Mouse (Mus musculus) stomach, postnatal 0 days (tissue): ENCODE results near the gene Rprm. TPM values are rescaled to one million over a fixed set of nuclear protein-coding genes. Genes with fewer than 3 reads are reported as not detected.
A peak's percentile ranks its signal among the peaks of the same experiment; 100 is the strongest.

Source experiments
- ATAC-seq: fragments of 200-750 bp; cut with Nextera tagmentation; 2 replicates; pipeline ENCODE4 v1.8.0; 2017; ENCODE audit not compliant: low FRiP score, low TSS enrichment
- DNase-seq: peaks from one replicate; pipeline ENCODE4 v3.0.0-alpha.2; 2016; ENCODE audit warnings: low spot score
- H3K27ac ChIP-seq: fragments of 300-500 bp; sonication (generic); replicated peaks from 2 replicates; pipeline ENCODE4 v1.5.1; 2014; ENCODE audit warnings: mild to moderate bottlenecking, control low read depth
- H3K27me3 ChIP-seq: fragments of 300-500 bp; sonication (generic); 2 replicates; pipeline ENCODE4 v1.6.1; 2014; ENCODE audit warnings: low read length; ENCODE audit not compliant: control insufficient read depth, insufficient read depth
- H3K36me3 ChIP-seq: fragments of 300-500 bp; sonication (generic); 2 replicates; pipeline ENCODE4 v1.6.1; 2014; ENCODE audit warnings: low read length, mixed read lengths; ENCODE audit not compliant: control insufficient read depth, insufficient read depth
- H3K4me1 ChIP-seq: fragments of 300-500 bp; sonication (generic); replicated peaks from 2 replicates; pipeline ENCODE4 v1.6.1; 2014; ENCODE audit warnings: antibody characterized with exemption; ENCODE audit not compliant: control insufficient read depth, insufficient read depth
- H3K4me2 ChIP-seq: fragments of 300-500 bp; sonication (generic); replicated peaks from 2 replicates; pipeline ENCODE4 v1.6.1; 2014; ENCODE audit warnings: low read depth, mild to moderate bottlenecking, control low read depth, moderate library complexity
- H3K4me3 ChIP-seq: fragments of 300-500 bp; sonication (generic); 2 replicates; pipeline ENCODE4 v1.5.1; 2014; ENCODE audit warnings: low read depth, low read length, control low read depth
- H3K9ac ChIP-seq: fragments of 300-500 bp; sonication (generic); 2 replicates; pipeline ENCODE4 v1.6.1; 2014; ENCODE audit warnings: mild to moderate bottlenecking, low read length, control low read depth, mixed read lengths
- H3K9me3 ChIP-seq: fragments of 300-500 bp; sonication (generic); 2 replicates; pipeline ENCODE4 v1.6.1; 2016; ENCODE audit warnings: low read length; ENCODE audit not compliant: control insufficient read depth
- CTCF ChIP-seq: IDR thresholded peaks from 2 replicates; pipeline ENCODE4 v1.5.1; 2016; ENCODE audit warnings: antibody characterized with exemption, low read depth, mild to moderate bottlenecking, moderate library complexity
- EP300 ChIP-seq: optimal IDR thresholded peaks from 2 replicates; pipeline ENCODE3; 2016; ENCODE audit warnings: antibody characterized with exemption
- WGBS: fragments of 180-500 bp; shearing (Covaris S2); extraction: QIAGEN DNeasy Blood & Tissue Kit; methylation state at CpG from one replicate; pipeline ENCODE4 v1.1.7; 2014; 5-methylcytosine and 5-hydroxymethylcytosine counted together
- polyA plus RNA-seq: library from polyadenylated mRNA; unstranded; fragments of >200 nt; fragmentation: Nextera tagmentation; extraction: Ambion mirVana; gene quantifications from 2 replicates; pipeline ENCODE4 v1.2.1, GENCODE M21; 2015

The Rprm gene
- polyA plus RNA-seq, 1 experiment from 2014 or later: 4.9 TPM

DNA sequence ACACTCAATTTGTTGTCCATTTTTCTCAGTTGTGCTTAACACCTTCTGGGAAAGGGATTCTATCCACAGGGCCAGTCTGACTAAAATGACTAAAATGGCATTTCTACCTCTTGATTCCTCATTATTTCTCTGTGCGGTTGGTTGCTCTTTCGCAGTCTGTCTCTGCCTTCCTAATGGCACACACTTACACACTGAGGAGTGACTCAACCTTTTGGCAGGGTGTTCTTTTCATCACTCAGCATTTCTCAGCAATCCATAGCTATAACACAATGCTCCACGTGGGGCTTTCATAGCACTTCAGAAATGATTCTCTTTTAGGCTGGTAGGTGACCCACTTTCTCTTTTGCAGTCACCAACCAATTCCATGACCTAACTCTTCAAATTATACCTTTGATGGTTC lies 7.3 kb upstream of the Rprm start:
- Histone ChIP-seq H3K4me1 (no peaks in the 10 kb centered on the region), H3K9ac (no peak overlapping the region), H3K4me2 (no peak overlapping the region), H3K27ac (no peak overlapping the region), H3K36me3 (no peaks in the 10 kb centered on the region), H3K27me3 (no peaks in the 10 kb centered on the region), H3K4me3 (no peak overlapping the region), H3K9me3 (no peaks in the 10 kb centered on the region)
- ATAC-seq (no peak), DNase-seq (no peak)
- WGBS: 71% methylated on average over 3 of the region's 3 CpGs
- TF ChIP-seq EP300: no peak
- TF ChIP-seq CTCF: no peak

DNA sequence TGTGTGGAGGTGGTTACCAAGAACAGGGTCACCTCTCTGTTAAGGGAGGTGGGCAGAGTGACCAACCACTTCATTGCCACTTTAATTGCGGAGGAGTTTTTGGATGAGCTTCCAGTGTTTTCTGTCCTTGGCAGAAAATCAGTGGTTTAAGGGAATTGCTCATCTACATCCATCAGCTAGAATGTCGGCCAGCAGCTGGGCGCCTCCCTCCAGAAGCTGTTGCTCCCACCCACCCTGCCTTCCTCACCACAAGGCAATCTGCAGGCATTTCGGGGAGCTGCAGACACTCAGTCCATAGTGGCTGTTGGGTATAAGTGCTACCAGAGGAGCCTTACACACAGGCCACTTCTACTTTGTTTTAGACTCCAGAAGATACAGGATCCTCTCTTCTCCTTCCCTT lies 902 bp upstream of the Rprm start:
- WGBS: 59% methylated on average over 4 of the region's 4 CpGs
- no peak for ATAC-seq
- H3K9me3 ChIP-seq: no peaks in the 10 kb centered on the region
- no peak overlapping the region for H3K27ac ChIP-seq
- H3K27me3 ChIP-seq: no peaks in the 10 kb centered on the region
- no peak overlapping the region for H3K4me2 ChIP-seq
- no peak overlapping the region for H3K9ac ChIP-seq
- no peak for DNase-seq
- no peak overlapping the region for H3K4me3 ChIP-seq
- TF ChIP-seq CTCF (no peak), EP300 (no peak)
- H3K36me3 ChIP-seq: no peaks in the 10 kb centered on the region
- H3K4me1 ChIP-seq: peaks cover 3% of the 10 kb centered on the region; the same call in 1 of the 2 replicates

DNA sequence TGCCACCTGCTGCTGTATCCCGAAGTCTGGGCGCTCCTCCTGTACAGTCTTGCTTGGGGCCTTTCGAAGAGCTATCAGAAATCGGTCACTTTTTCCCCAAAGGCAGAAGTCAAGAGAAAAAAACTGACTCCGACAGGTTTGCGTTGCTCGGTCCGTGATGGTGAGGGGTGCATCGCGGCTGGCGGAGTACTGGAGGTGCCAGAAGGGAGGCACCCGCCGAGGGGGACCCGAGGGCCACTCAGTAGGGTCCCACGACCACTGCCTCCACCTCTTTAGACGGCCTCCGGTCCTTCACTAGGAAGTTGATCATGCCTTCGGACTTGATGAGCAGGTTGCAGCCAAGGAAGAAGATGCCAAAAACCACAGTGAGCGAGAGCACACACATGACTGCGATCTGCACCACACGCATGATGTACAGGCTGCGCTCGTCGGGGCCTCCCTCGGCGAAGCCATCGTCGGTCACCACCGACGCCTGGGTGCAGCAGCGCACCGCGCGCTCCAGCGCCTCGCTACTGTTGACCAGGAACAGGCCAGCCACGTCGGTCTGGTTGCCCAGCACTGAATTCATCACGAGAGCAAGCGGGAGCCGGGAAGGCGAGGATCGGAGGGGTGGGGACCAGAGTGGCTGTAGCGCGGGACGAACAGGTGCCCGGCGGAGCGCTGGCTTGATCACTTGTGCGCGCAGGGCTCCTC lies 469 bp downstream of the Rprm start:
- peaks cover 3% of the 10 kb centered on the region; the same call in 1 of the 2 replicates for H3K4me1 ChIP-seq
- DNase-seq (no peak), ATAC-seq (peak; percentile 81)
- no peaks in the 10 kb centered on the region for H3K27me3 ChIP-seq
- H3K9me3 ChIP-seq: no peaks in the 10 kb centered on the region
- peak overlapping the region; percentile 42 for H3K4me3 ChIP-seq
- no peak overlapping the region for H3K27ac ChIP-seq
- TF ChIP-seq CTCF (no peak), EP300 (no peak)
- H3K4me2 ChIP-seq: peak overlapping the region; percentile 76
- 1% methylated on average over 51 of the region's 51 CpGs for WGBS
- no peaks in the 10 kb centered on the region for H3K36me3 ChIP-seq
- H3K9ac ChIP-seq: peak overlapping the region; percentile 38; the same call in 1 of the 2 replicates

DNA sequence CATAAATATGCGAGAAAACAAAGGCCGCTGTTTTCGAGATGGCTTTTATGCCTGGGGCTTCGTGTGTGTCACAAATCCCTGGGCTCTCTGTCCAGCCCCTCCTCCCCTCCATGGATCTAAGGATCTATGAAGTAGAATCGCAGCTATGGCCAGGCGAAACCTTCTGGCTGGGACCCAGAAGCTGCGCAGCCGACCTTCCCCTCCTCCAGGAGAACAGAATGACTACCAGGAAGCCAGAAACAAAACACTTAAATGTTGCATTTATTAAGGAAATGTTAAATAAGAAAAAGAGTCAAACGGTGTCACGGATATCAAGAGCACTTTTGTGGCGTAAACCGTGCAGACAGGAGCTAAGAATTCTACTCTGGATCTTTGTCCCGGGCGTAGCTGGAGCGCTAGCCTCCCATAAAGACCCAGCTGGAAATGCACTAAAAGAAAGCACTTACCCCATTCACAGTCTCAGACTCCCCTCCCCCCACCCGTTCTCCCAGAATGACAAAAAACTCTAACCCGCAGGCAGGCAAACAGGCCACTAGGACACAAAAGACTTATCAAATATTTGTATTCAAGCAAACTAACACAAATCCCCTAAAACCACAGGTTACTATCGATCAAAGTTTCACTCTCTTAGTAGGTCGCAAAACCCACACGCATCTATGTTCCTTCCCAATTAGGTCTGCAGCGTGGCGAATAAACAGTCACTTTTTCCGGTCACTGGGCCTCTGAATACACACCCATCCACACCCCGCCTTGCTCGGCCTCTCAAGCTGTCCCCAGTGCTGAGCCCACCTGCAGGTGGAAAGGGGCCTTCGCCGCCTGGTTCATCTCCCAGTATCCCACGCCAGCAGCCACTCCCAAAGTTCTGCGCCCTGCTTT lies 1.3 kb downstream of the Rprm start:
- H3K9me3 ChIP-seq: no peaks in the 10 kb centered on the region
- DNase-seq: peak; percentile 31
- TF ChIP-seq CTCF (no peak), EP300 (no peak)
- H3K36me3 ChIP-seq: no peaks in the 10 kb centered on the region
- H3K27me3 ChIP-seq: no peaks in the 10 kb centered on the region
- H3K27ac ChIP-seq: no peak overlapping the region
- H3K4me2 ChIP-seq: peak overlapping the region; percentile 76
- peaks cover 3% of the 10 kb centered on the region; the same call in 1 of the 2 replicates for H3K4me1 ChIP-seq
- ATAC-seq: no peak
- H3K4me3 ChIP-seq: peak overlapping the region; percentile 42
- no peak overlapping the region for H3K9ac ChIP-seq
- 4% methylated on average over 29 of the region's 29 CpGs for WGBS

DNA sequence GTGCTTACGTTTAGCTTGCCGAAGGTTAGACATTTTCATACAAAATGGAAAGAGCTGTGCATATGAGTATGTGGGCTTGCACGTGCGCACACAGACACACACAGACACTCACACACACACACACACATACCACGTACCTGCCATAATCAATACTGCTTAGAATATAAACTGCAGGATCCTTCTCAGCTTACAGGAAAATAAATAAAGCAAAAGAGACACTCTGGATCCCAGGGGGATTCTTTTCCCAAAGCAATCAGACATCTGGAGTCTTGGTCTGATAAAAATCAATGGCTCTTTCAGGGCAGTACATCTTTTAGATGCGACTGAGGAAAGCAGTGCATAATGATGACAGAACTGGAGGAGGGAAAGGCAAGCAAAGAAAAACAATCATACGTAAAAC lies 6.4 kb downstream of the Rprm start:
- Histone ChIP-seq H3K9me3 (no peaks in the 10 kb centered on the region), H3K4me1 (no peaks in the 10 kb centered on the region), H3K27ac (no peak overlapping the region), H3K36me3 (no peaks in the 10 kb centered on the region), H3K4me3 (no peak overlapping the region), H3K4me2 (no peak overlapping the region), H3K9ac (no peak overlapping the region), H3K27me3 (no peaks in the 10 kb centered on the region)
- DNase-seq (no peak), ATAC-seq (no peak)
- TF ChIP-seq EP300 (no peak), CTCF (no peak)
- 81% methylated on average over 7 of the region's 7 CpGs for WGBS

DNA sequence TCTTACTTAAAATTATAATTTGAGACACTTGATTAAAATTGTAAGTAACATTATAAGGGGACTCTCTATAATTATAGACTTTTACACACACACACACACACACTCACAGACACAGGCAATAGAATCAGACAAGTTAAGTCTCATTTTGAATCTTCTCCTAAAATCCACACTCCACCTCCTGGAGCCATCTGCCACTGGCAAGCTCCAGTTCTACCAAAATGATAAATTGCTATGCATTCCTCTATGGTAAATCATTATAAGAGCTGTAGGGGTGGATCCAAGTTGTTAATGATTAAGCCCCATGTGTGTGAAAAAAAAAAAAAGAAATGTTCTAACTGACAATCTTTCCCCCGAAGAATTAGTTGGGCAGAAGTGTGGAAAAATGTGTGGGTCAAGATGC lies 13.8 kb downstream of the Rprm start:
- H3K4me3 ChIP-seq: no peak overlapping the region
- TF ChIP-seq EP300 (no peak), CTCF (no peak)
- 18% methylated on average over 1 of the region's 1 CpGs for WGBS
- H3K4me1 ChIP-seq: no peaks in the 10 kb centered on the region
- ATAC-seq: no peak
- H3K27ac ChIP-seq: no peak overlapping the region
- H3K27me3 ChIP-seq: no peaks in the 10 kb centered on the region
- no peaks in the 10 kb centered on the region for H3K9me3 ChIP-seq
- no peak for DNase-seq
- H3K4me2 ChIP-seq: no peak overlapping the region
- H3K36me3 ChIP-seq: no peaks in the 10 kb centered on the region
- H3K9ac ChIP-seq: no peak overlapping the region
